In genomic region chr17:26243471-26244100, GRCm38 (mm10) we compare ENCODE assay signal across 9 mouse cellular contexts. TPM values are rescaled to one million over a fixed set of nuclear protein-coding genes. Genes with fewer than 3 reads are reported as not detected.
DNase-seq lines count a peak whose midpoint lies in the region; ATAC-seq and TF ChIP-seq lines count a peak whose summit lies in the region.
"Had no signal": no experiment of that assay in that cellular context is flagged by ENCODE, and none has a peak within 500 bp of the region (broad histone marks: within the 10 kb centered on the region; RNA-seq: fewer than 3 reads in every experiment).

No protein-coding gene starts in this region.

- no peaks in the 10 kb centered on the region for H3K36me3 ChIP-seq in testis, adult 2 months (ENCODE audit: control insufficient read depth, insufficient read depth, low read length)
- H3K36me3 ChIP-seq in kidney, postnatal 0 days (ENCODE audit: insufficient read depth, low read length): no peaks in the 10 kb centered on the region

- peaks cover 4% of the 10 kb centered on the region for H3K4me1 ChIP-seq in testis, adult 2 months (ENCODE audit: control insufficient read depth, insufficient read depth, low read length)
- peaks cover 5% of the 10 kb centered on the region for H3K4me1 ChIP-seq in brown adipose tissue, adult 24 weeks (ENCODE audit: control insufficient read depth, insufficient read depth, insufficient read length, low read length)
- H3K4me1 ChIP-seq in kidney, postnatal 0 days (replicated peaks; ENCODE audit: insufficient read depth, low read length): 0 out of 2 replicates have a peak, but pooled peaks cover 6% of the 10 kb centered on the region

- H3K27me3 ChIP-seq in testis, adult 2 months (ENCODE audit: control insufficient read depth, insufficient read depth, low read length): no peaks in the 10 kb centered on the region
- no peaks in the 10 kb centered on the region for H3K27me3 ChIP-seq in kidney, postnatal 0 days (ENCODE audit: insufficient read depth, low read length)

- H3K4me3 ChIP-seq in testis, adult 2 months (ENCODE audit: control insufficient read depth, low read depth, low read length): peak overlapping the region; percentile 94
- H3K4me3 ChIP-seq in brown adipose tissue, adult 24 weeks (ENCODE audit: insufficient read depth, low read depth, low read length): peak overlapping the region; percentile 80
- peak overlapping the region; percentile 60 for H3K4me3 ChIP-seq in kidney, postnatal 0 days (replicated peaks; ENCODE audit: low read depth, low read length)

- peak overlapping the region; percentile 85 for H3K27ac ChIP-seq in testis, adult 2 months (ENCODE audit: control insufficient read depth, insufficient read depth, low read depth, low read length)
- peak overlapping the region; percentile 92 for H3K27ac ChIP-seq in brown adipose tissue, adult 24 weeks (replicated peaks; ENCODE audit: low read depth, low read length)
- peak overlapping the region; percentile 88 for H3K27ac ChIP-seq in kidney, postnatal 0 days

- ATAC-seq in kidney, postnatal 0 days (replicated peaks; ENCODE audit: low FRiP score, low read depth): peak; percentile 17

- H3K4me2 ChIP-seq in kidney, postnatal 0 days (ENCODE audit: low read length): peak overlapping the region; percentile 74

- WGBS in kidney, postnatal 0 days: under 1% methylated on average over 32 of the region's 32 CpGs

- H3K9ac ChIP-seq in kidney, postnatal 0 days (ENCODE audit: low read depth, low read length): peak overlapping the region; percentile 55

- DNase-seq in testis, postnatal 14 days (ENCODE audit: low spot score): no peak
- DNase-seq in heart, adult 8-10 months (ENCODE audit: low spot score): peak; percentile 63
- DNase-seq in kidney, postnatal 0 days (ENCODE audit: low spot score): peak; percentile 74
- peak; percentile 85 for DNase-seq in lung, postnatal 25 days (ENCODE audit: low spot score)
- DNase-seq in spleen, adult 12 weeks (ENCODE audit: low spot score): peak; percentile 54
- no peak for DNase-seq in cerebellum, adult 11-12 months

- no peaks in the 10 kb centered on the region for H3K9me3 ChIP-seq in kidney, postnatal 0 days (replicated peaks; ENCODE audit: low read length)

- no peak; the same call in 1 of the 2 replicates for TF ChIP-seq POLR2A in testis, adult 2 months (IDR thresholded peaks at IDR 0.05; ENCODE audit: control insufficient read depth, low read depth, low read length)

- peak; percentile 16; the same call in 1 of the 2 replicates for TF ChIP-seq CTCF in testis, adult 2 months (IDR thresholded peaks at IDR 0.05; ENCODE audit: control insufficient read depth, insufficient read depth, insufficient replicate concordance, low read depth, low read length)
- peak; percentile 57 for TF ChIP-seq CTCF in kidney, postnatal 0 days (IDR thresholded peaks at IDR 0.05; ENCODE audit: low read depth)

RNA-seq across cellular contexts. Expression of gene Fam234a, which starts 0.5 kb away (rescaled TPM):
- polyA plus RNA-seq in testis, adult 2 months (2012; rRNA removed): 73.8 and 74.9 TPM in 2 replicates
- 42.0 and 48.6 TPM in 2 replicates for polyA plus RNA-seq in brown adipose tissue, adult 24 weeks (2012; ENCODE audit: insufficient read depth, insufficient read length, missing spikeins)
- 100 to 1,000 TPM; 118 to 143 (median 133) TPM for total RNA-seq in heart, adult 8-10 months (2022)
- polyA plus RNA-seq in kidney, postnatal 0 days (2015; fragmentation: Nextera tagmentation; extraction: Ambion mirVana): 81.6 and 85.6 TPM in 2 replicates

RNA-seq across cellular contexts. Expression of gene Luc7l, which starts 9.1 kb away (rescaled TPM):
- 15.0 and 16.3 TPM in 2 replicates for polyA plus RNA-seq in testis, adult 2 months (2012; rRNA removed)
- polyA plus RNA-seq in brown adipose tissue, adult 24 weeks (2012; ENCODE audit: insufficient read depth, insufficient read length, missing spikeins): 10.7 and 23.5 TPM in 2 replicates
- 10 to 100 TPM in 3 of 4 experiments, 1 to 10 TPM in 1; 10.0 to 16.5 (median 13.8) TPM for total RNA-seq in heart, adult 8-10 months (2022)
- 71.3 and 75.7 TPM in 2 replicates for polyA plus RNA-seq in kidney, postnatal 0 days (2015; fragmentation: Nextera tagmentation; extraction: Ambion mirVana)

RNA-seq across cellular contexts. Expression of gene Arhgdig, which starts 36.0 kb away (rescaled TPM):
- 5.0 and 6.4 TPM in 2 replicates for polyA plus RNA-seq in testis, adult 2 months (2012; rRNA removed)
- 3.1 and 7.4 TPM in 2 replicates for polyA plus RNA-seq in brown adipose tissue, adult 24 weeks (2012; ENCODE audit: insufficient read depth, insufficient read length, missing spikeins)
- total RNA-seq in heart, adult 8-10 months (2022): under 1 TPM; 0.26 to 0.94 (median 0.76) TPM
- polyA plus RNA-seq in kidney, postnatal 0 days (2015; fragmentation: Nextera tagmentation; extraction: Ambion mirVana): 16.8 and 22.4 TPM in 2 replicates

RNA-seq across cellular contexts. Expression of gene Rgs11, which starts 40.8 kb away (rescaled TPM):
- polyA plus RNA-seq in testis, adult 2 months (2012; rRNA removed): 12.9 and 16.0 TPM in 2 replicates
- polyA plus RNA-seq in brown adipose tissue, adult 24 weeks (2012; ENCODE audit: insufficient read depth, insufficient read length, missing spikeins): not detected in 2 replicates
- total RNA-seq in heart, adult 8-10 months (2022): 1 to 10 TPM in 2 of 4 experiments, under 1 TPM in 1, not detected in 1; 0.16 to 1.4 (median 1.0) TPM
- 9.1 and 11.1 TPM in 2 replicates for polyA plus RNA-seq in kidney, postnatal 0 days (2015; fragmentation: Nextera tagmentation; extraction: Ambion mirVana)

RNA-seq across cellular contexts. Expression of gene Pdia2, which starts 44.7 kb away (rescaled TPM):
- not detected in 2 replicates for polyA plus RNA-seq in testis, adult 2 months (2012; rRNA removed)
- polyA plus RNA-seq in brown adipose tissue, adult 24 weeks (2012; ENCODE audit: insufficient read depth, insufficient read length, missing spikeins): not detected in 2 replicates
- total RNA-seq in heart, adult 8-10 months (2022): not detected
- 1.9 and 2.0 TPM in 2 replicates for polyA plus RNA-seq in kidney, postnatal 0 days (2015; fragmentation: Nextera tagmentation; extraction: Ambion mirVana)
- total RNA-seq: heart, postnatal 36 days had no signal

Comparison
In these comparisons a context has a peak if more than half of its experiments do, and no peak if none do; other contexts are left out.
1. DNase-seq: peak in heart, adult 8-10 months (single experiment), kidney, postnatal 0 days (single experiment), lung, postnatal 25 days (single experiment) and spleen, adult 12 weeks (single experiment); none in testis, postnatal 14 days (single experiment) and cerebellum, adult 11-12 months (single experiment).
2. Peak in every context shown above with its lines, with median percentiles within 50 percentile points of each other: H3K27ac ChIP-seq and H3K4me3 ChIP-seq.